Mouse (Mus musculus): ENCODE results near the gene Srsf10. TPM values are rescaled to one million over a fixed set of nuclear protein-coding genes. Genes with fewer than 3 reads are reported as not detected.
A peak's percentile ranks its signal among the peaks of the same experiment; 100 is the strongest.

Srsf10 gene
- total RNA-seq, 1 experiment: 178 TPM

- in situ Hi-C loops (cut with MboI; ENCODE audit: low sequenced_read_pairs in 2 of 2, unreplicated experiment in 2 of 2): no loop called here
- no peaks in the 10 kb centered on the region for H3K9me3 ChIP-seq (ENCODE audit: control insufficient read depth, insufficient read depth, low read depth, low read length)
- H3K27ac ChIP-seq (ENCODE audit: insufficient read depth, low read depth, low read length, poor library complexity, severe bottlenecking): peak overlapping the region; percentile 7; the same call in 1 of the 2 replicates
- no peaks in the 10 kb centered on the region for H3K36me3 ChIP-seq (ENCODE audit: control insufficient read depth, insufficient read depth, low read length, poor library complexity, severe bottlenecking)
- H3K4me1 ChIP-seq (ENCODE audit: control insufficient read depth in 2 of 2, insufficient read depth in 2 of 2, low read length in 2 of 2, poor library complexity in 1 of 2): peaks cover 0 to 7% of the 10 kb centered on the region in 2 experiments; a peak in 1 of 4 replicates
- peak overlapping the region; percentile 52; the same call in 1 of the 2 replicates for H3K9ac ChIP-seq (ENCODE audit: insufficient read depth, low read depth, low read length, poor library complexity, severe bottlenecking)
- H3K4me3 ChIP-seq (ENCODE audit: insufficient read depth in 1 of 2, low read depth in 1 of 2, low read length in 2 of 2, poor library complexity in 1 of 2, severe bottlenecking in 1 of 2): peak overlapping the region; percentile 20 to 34; a peak in 2 of 4 replicates
- peak; percentile 47 for DNase-seq (ENCODE audit: low read depth, low spot score)
- TF ChIP-seq ZC3H11A (IDR thresholded peaks at IDR 0.05; ENCODE audit: borderline replicate concordance, low read depth, low read length) (no peak), MAFK (IDR thresholded peaks at IDR 0.05; ENCODE audit: insufficient read depth, low read depth, low read length) (no peak), HCFC1 (IDR thresholded peaks at IDR 0.05; ENCODE audit: borderline replicate concordance, insufficient read depth, low read length) (no peak), CHD2 (IDR thresholded peaks at IDR 0.05; ENCODE audit: low read depth, low read length) (no peak), ZNF384 (IDR thresholded peaks at IDR 0.05; ENCODE audit: low read depth, low read length) (no peak)
Observed at GRCm38 (mm10) chr4:135828491-135828890, 27.1 kb upstream of the Srsf10 start.

GRCm38 (mm10) chr4:135832070-135832469 is 23.5 kb upstream of the Srsf10 start:
- TF ChIP-seq CHD2 (IDR thresholded peaks at IDR 0.05; ENCODE audit: low read depth, low read length) (no peak), ZNF384 (IDR thresholded peaks at IDR 0.05; ENCODE audit: low read depth, low read length) (no peak), HCFC1 (IDR thresholded peaks at IDR 0.05; ENCODE audit: borderline replicate concordance, insufficient read depth, low read length) (no peak), MAFK (IDR thresholded peaks at IDR 0.05; ENCODE audit: insufficient read depth, low read depth, low read length) (no peak), ZC3H11A (IDR thresholded peaks at IDR 0.05; ENCODE audit: borderline replicate concordance, low read depth, low read length) (no peak)

DNA sequence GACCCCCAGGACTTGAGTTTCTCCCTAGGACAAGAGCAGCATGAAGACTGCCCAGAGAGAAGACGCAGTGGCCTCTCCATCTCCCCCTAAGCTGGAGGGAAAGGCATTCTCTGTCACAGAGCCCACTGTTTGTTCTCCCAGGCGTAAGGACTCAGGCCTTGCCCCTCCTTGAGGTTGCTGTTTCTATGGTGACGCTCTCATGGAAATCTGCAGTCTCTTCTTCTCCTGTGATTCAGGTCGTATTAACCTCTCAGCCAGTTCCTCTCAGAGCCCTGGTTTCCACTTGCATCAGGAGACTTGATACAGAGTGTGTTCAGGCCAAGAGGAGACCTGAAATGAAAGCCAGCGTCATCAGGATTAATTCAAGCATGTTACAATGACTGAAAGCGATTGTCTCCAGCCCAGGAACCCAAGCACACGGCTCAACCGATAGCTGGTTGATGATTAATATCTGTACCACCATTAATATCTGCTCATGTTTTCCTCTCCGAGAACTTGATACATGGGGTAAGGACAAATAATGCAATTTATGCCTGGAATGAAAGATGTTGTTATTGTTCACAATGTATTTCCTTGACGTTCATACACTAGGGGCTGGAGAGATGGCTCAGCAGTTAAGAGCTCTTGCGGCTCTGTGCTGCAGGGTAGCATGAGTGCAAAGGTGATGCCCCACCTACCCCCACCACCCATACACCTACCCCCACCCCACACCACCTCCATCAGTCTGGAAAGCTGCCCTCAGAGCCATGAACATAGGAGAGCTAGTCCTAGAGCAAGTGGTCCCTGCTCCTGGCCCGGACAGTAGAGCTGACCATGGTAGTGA is 22.0 kb upstream of the Srsf10 start:
- DNase-seq (ENCODE audit: low read depth, low spot score): no peak
- Histone ChIP-seq H3K4me3 (ENCODE audit: insufficient read depth in 1 of 2, low read depth in 1 of 2, low read length in 2 of 2, poor library complexity in 1 of 2, severe bottlenecking in 1 of 2) (no peak overlapping the region), H3K9me3 (ENCODE audit: control insufficient read depth, insufficient read depth, low read depth, low read length) (no peaks in the 10 kb centered on the region), H3K27ac (ENCODE audit: insufficient read depth, low read depth, low read length, poor library complexity, severe bottlenecking) (no peak overlapping the region), H3K4me1 (ENCODE audit: control insufficient read depth in 2 of 2, insufficient read depth in 2 of 2, low read length in 2 of 2, poor library complexity in 1 of 2) (peaks cover 0 to 11% of the 10 kb centered on the region in 2 experiments; a peak in 1 of 4 replicates), H3K9ac (ENCODE audit: insufficient read depth, low read depth, low read length, poor library complexity, severe bottlenecking) (no peak overlapping the region), H3K36me3 (ENCODE audit: control insufficient read depth, insufficient read depth, low read length, poor library complexity, severe bottlenecking) (no peaks in the 10 kb centered on the region)
- in situ Hi-C loops (cut with MboI; ENCODE audit: low sequenced_read_pairs in 2 of 2, unreplicated experiment in 2 of 2): no loop called here
- no peak for TF ChIP-seq MAFK (IDR thresholded peaks at IDR 0.05; ENCODE audit: insufficient read depth, low read depth, low read length)
- TF ChIP-seq HCFC1 (IDR thresholded peaks at IDR 0.05; ENCODE audit: borderline replicate concordance, insufficient read depth, low read length): no peak
- no peak for TF ChIP-seq ZC3H11A (IDR thresholded peaks at IDR 0.05; ENCODE audit: borderline replicate concordance, low read depth, low read length)
- no peak for TF ChIP-seq CHD2 (IDR thresholded peaks at IDR 0.05; ENCODE audit: low read depth, low read length)
- no peak for TF ChIP-seq ZNF384 (IDR thresholded peaks at IDR 0.05; ENCODE audit: low read depth, low read length)

More at GRCm38 (mm10) chr4:135832070-135832469, 23.5 kb upstream of the Srsf10 start:
- in situ Hi-C loops (cut with MboI; ENCODE audit: low sequenced_read_pairs in 2 of 2, unreplicated experiment in 2 of 2): no loop called here
- Histone ChIP-seq H3K4me3 (ENCODE audit: insufficient read depth in 1 of 2, low read depth in 1 of 2, low read length in 2 of 2, poor library complexity in 1 of 2, severe bottlenecking in 1 of 2) (no peak overlapping the region), H3K4me1 (ENCODE audit: control insufficient read depth in 2 of 2, insufficient read depth in 2 of 2, low read length in 2 of 2, poor library complexity in 1 of 2) (peaks cover 0 to 11% of the 10 kb centered on the region in 2 experiments; a peak in 1 of 4 replicates), H3K9me3 (ENCODE audit: control insufficient read depth, insufficient read depth, low read depth, low read length) (no peaks in the 10 kb centered on the region), H3K27ac (ENCODE audit: insufficient read depth, low read depth, low read length, poor library complexity, severe bottlenecking) (no peak overlapping the region), H3K36me3 (ENCODE audit: control insufficient read depth, insufficient read depth, low read length, poor library complexity, severe bottlenecking) (no peaks in the 10 kb centered on the region), H3K9ac (ENCODE audit: insufficient read depth, low read depth, low read length, poor library complexity, severe bottlenecking) (no peak overlapping the region)
- no peak for DNase-seq (ENCODE audit: low read depth, low spot score)

GRCm38 (mm10) chr4:135834124-135834717 is 21.3 kb upstream of the Srsf10 start:
- H3K4me3 ChIP-seq (ENCODE audit: insufficient read depth in 1 of 2, low read depth in 1 of 2, low read length in 2 of 2, poor library complexity in 1 of 2, severe bottlenecking in 1 of 2): no peak overlapping the region
- H3K36me3 ChIP-seq (ENCODE audit: control insufficient read depth, insufficient read depth, low read length, poor library complexity, severe bottlenecking): no peaks in the 10 kb centered on the region
- no peak overlapping the region for H3K27ac ChIP-seq (ENCODE audit: insufficient read depth, low read depth, low read length, poor library complexity, severe bottlenecking)
- TF ChIP-seq CHD2 (IDR thresholded peaks at IDR 0.05; ENCODE audit: low read depth, low read length) (no peak), MAFK (IDR thresholded peaks at IDR 0.05; ENCODE audit: insufficient read depth, low read depth, low read length) (no peak), ZC3H11A (IDR thresholded peaks at IDR 0.05; ENCODE audit: borderline replicate concordance, low read depth, low read length) (no peak), HCFC1 (IDR thresholded peaks at IDR 0.05; ENCODE audit: borderline replicate concordance, insufficient read depth, low read length) (no peak), ZNF384 (IDR thresholded peaks at IDR 0.05; ENCODE audit: low read depth, low read length) (no peak)
- in situ Hi-C loops (cut with MboI; ENCODE audit: low sequenced_read_pairs in 2 of 2, unreplicated experiment in 2 of 2): no loop called here
- DNase-seq (ENCODE audit: low read depth, low spot score): no peak
- no peaks in the 10 kb centered on the region for H3K9me3 ChIP-seq (ENCODE audit: control insufficient read depth, insufficient read depth, low read depth, low read length)
- peaks cover 1 to 7% of the 10 kb centered on the region in 2 experiments; a peak in 2 of 4 replicates for H3K4me1 ChIP-seq (ENCODE audit: control insufficient read depth in 2 of 2, insufficient read depth in 2 of 2, low read length in 2 of 2, poor library complexity in 1 of 2)
- H3K9ac ChIP-seq (ENCODE audit: insufficient read depth, low read depth, low read length, poor library complexity, severe bottlenecking): no peak overlapping the region; the same call in 1 of the 2 replicates

All from ES-E14 (cell line).